Mouse (Mus musculus) megakaryocyte, embryonic 14.5 days (primary cell): ENCODE measurements around the gene Nhej1.

Experiments
- FLI1 ChIP-seq: IDR thresholded peaks from 2 replicates; pipeline ENCODE4 v1.6.1; 2012; ENCODE audit warnings: low read length, inconsistent platforms, mixed read lengths
- GATA1 ChIP-seq: IDR thresholded peaks from 3 replicates; pipeline ENCODE4 v1.6.1; 2012; ENCODE audit warnings: mixed read lengths, low read length, inconsistent platforms, borderline replicate concordance

DNA sequence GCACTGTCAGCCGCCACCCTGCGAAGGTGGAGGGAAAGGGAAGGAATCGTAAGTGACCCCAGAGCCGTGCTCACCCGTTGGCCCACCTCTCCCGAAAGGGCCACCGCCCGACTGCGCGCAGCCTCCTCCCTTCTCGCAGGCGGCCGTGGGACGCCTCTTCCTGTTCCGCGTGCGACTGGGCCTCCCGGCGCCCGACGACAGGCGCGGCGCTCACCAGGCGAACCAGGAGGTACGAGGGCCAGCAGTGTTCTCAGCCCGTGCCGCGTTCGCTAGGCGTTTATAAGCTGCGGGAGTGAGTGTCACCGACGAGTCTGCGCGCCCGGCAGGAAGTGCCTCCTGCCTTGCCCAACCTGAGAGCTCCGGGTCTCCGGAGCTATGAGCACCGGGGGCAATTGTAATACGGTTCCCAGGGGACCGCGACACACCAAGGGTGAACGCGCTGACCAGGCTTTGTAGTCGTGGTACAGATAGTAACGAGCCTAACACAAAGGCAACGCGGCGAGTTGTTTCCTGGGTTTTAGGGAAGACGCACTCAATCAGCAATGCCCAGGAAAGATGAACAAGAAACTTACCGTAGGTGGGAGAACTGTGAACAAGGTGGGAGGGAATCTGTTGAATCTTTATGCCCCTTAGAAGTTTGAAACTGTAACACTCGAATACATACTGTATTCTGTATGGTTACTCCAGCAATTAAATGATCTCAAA is 16.6 kb upstream of the Nhej1 start:
- TF ChIP-seq FLI1 (no peak), GATA1 (no peak)
